14 mouse cellular contexts compared by ENCODE assay signal in genomic region chr1:56671241-56671945, GRCm38 (mm10). TPM values are rescaled to one million over a fixed set of nuclear protein-coding genes. Genes with fewer than 3 reads are reported as not detected.
A peak's percentile ranks its signal among the peaks of the same experiment; 100 is the strongest.
DNase-seq lines count a peak whose midpoint lies in the region; ATAC-seq lines count a peak whose summit lies in the region.
"Had no signal": no experiment of that assay in that cellular context is flagged by ENCODE, and none has a peak within 500 bp of the region (broad histone marks: within the 10 kb centered on the region; RNA-seq: fewer than 3 reads in every experiment).

No protein-coding gene starts in this region.

- 37% methylated on average over 8 of the region's 8 CpGs for WGBS in midbrain, embryonic 14.5 days
- WGBS in midbrain, embryonic 11.5 days = 46% methylated on average over 8 of the region's 8 CpGs
- 17% methylated on average over 8 of the region's 8 CpGs for WGBS in forebrain, embryonic 16.5 days

- H3K27me3 ChIP-seq in midbrain, embryonic 14.5 days (ENCODE audit: control insufficient read depth, insufficient read depth, low read length) = 0 out of 2 replicates have a peak, but pooled peaks cover 3% of the 10 kb centered on the region
- no peaks in the 10 kb centered on the region for H3K27me3 ChIP-seq in midbrain, embryonic 11.5 days (ENCODE audit: control insufficient read depth, insufficient read depth, low read length)
- H3K27me3 ChIP-seq in forebrain, embryonic 16.5 days (replicated peaks; ENCODE audit: control insufficient read depth, insufficient read depth, low read length) = no peaks in the 10 kb centered on the region
- H3K27me3 ChIP-seq: hindbrain, embryonic 15.5 days; liver, embryonic 12.5 days had no signal

- peak; percentile 8 for DNase-seq in embryo, embryonic 11 days
- no peak for DNase-seq in embryo, embryonic 9.5 days (ENCODE audit: extremely low spot score)
- DNase-seq in midbrain, embryonic 14.5 days = peak; percentile 19
- no peak for DNase-seq in midbrain, embryonic 11.5 days (ENCODE audit: low spot score, missing footprints)
- peak; percentile 22 to 47 for DNase-seq in kidney, postnatal 4 days
- no peak for DNase-seq in right cerebral cortex, postnatal 36 days (ENCODE audit: low spot score in 2 of 2)
- no peak for DNase-seq in frontal cortex, postnatal 14 days (ENCODE audit: low spot score in 2 of 2)
- DNase-seq: B cell, adult 2 months had no signal

- H3K4me3 ChIP-seq in midbrain, embryonic 14.5 days (replicated peaks; ENCODE audit: low read depth, low read length) = no peak overlapping the region
- H3K4me3 ChIP-seq in midbrain, embryonic 11.5 days (ENCODE audit: low read depth, low read length) = no peak overlapping the region
- H3K4me3 ChIP-seq in forebrain, embryonic 16.5 days (replicated peaks; ENCODE audit: low read length) = no peak overlapping the region
- H3K4me3 ChIP-seq: hindbrain, embryonic 15.5 days; liver, embryonic 12.5 days had no signal

- H3K9me3 ChIP-seq in midbrain, embryonic 14.5 days (ENCODE audit: control insufficient read depth, low read length) = no peaks in the 10 kb centered on the region
- H3K9me3 ChIP-seq in midbrain, embryonic 11.5 days (ENCODE audit: control insufficient read depth, low read length) = no peaks in the 10 kb centered on the region
- H3K9me3 ChIP-seq in forebrain, embryonic 16.5 days (ENCODE audit: control insufficient read depth, low read length) = no peaks in the 10 kb centered on the region
- H3K9me3 ChIP-seq: hindbrain, embryonic 15.5 days; liver, embryonic 12.5 days had no signal

- no peak overlapping the region for H3K4me2 ChIP-seq in midbrain, embryonic 14.5 days (ENCODE audit: low read length)
- H3K4me2 ChIP-seq in midbrain, embryonic 11.5 days = no peak overlapping the region
- no peak overlapping the region for H3K4me2 ChIP-seq in forebrain, embryonic 16.5 days (ENCODE audit: low read length)
- H3K4me2 ChIP-seq: hindbrain, embryonic 15.5 days; liver, embryonic 12.5 days had no signal

- H3K36me3 ChIP-seq in midbrain, embryonic 14.5 days (ENCODE audit: control insufficient read depth, insufficient read depth, low read length) = no peaks in the 10 kb centered on the region
- H3K36me3 ChIP-seq in midbrain, embryonic 11.5 days (ENCODE audit: control insufficient read depth, insufficient read depth, low read length) = no peaks in the 10 kb centered on the region
- H3K36me3 ChIP-seq in forebrain, embryonic 16.5 days (ENCODE audit: control insufficient read depth, insufficient read depth) = no peaks in the 10 kb centered on the region
- H3K36me3 ChIP-seq: hindbrain, embryonic 15.5 days; liver, embryonic 12.5 days had no signal

- H3K4me1 ChIP-seq in midbrain, embryonic 14.5 days (ENCODE audit: control insufficient read depth, insufficient read depth, low read length) = no peaks in the 10 kb centered on the region
- H3K4me1 ChIP-seq in midbrain, embryonic 11.5 days (ENCODE audit: control insufficient read depth, insufficient read depth, low read length) = no peaks in the 10 kb centered on the region
- peaks cover 2% of the 10 kb centered on the region; the same call in 1 of the 2 replicates for H3K4me1 ChIP-seq in forebrain, embryonic 16.5 days (replicated peaks; ENCODE audit: control insufficient read depth, insufficient read depth, low read length)
- H3K4me1 ChIP-seq: hindbrain, embryonic 15.5 days; liver, embryonic 12.5 days had no signal

- no peak overlapping the region for H3K9ac ChIP-seq in midbrain, embryonic 14.5 days (replicated peaks; ENCODE audit: low read length)
- no peak overlapping the region for H3K9ac ChIP-seq in midbrain, embryonic 11.5 days (ENCODE audit: low read length)
- H3K9ac ChIP-seq in forebrain, embryonic 16.5 days (replicated peaks; ENCODE audit: low read depth, low read length) = no peak overlapping the region
- H3K9ac ChIP-seq: hindbrain, embryonic 15.5 days; liver, embryonic 12.5 days had no signal

- no peak overlapping the region for H3K27ac ChIP-seq in midbrain, embryonic 14.5 days (replicated peaks; ENCODE audit: low read depth, low read length)
- no peak overlapping the region for H3K27ac ChIP-seq in midbrain, embryonic 11.5 days (ENCODE audit: low read depth, low read length)
- H3K27ac ChIP-seq in forebrain, embryonic 16.5 days (ENCODE audit: low read length) = no peak overlapping the region
- H3K27ac ChIP-seq: hindbrain, embryonic 15.5 days; liver, embryonic 12.5 days had no signal

- ATAC-seq in midbrain, embryonic 14.5 days (ENCODE audit: low FRiP score, low TSS enrichment) = no peak
- ATAC-seq in midbrain, embryonic 11.5 days (ENCODE audit: low FRiP score) = no peak
- 0 out of 2 replicates have a peak, but pooled peaks have one; percentile 31 for ATAC-seq in forebrain, embryonic 16.5 days
- ATAC-seq: liver, embryonic 12.5 days; Patski had no signal

RNA-seq across cellular contexts. Expression of gene Hsfy2, which starts 34.2 kb away (rescaled TPM):
- not detected in 2 replicates for polyA plus RNA-seq in midbrain, embryonic 14.5 days (2014; fragmentation: Nextera tagmentation; extraction: Ambion mirVana)
- not detected in 2 replicates for polyA plus RNA-seq in midbrain, embryonic 11.5 days (2014; fragmentation: Nextera tagmentation; extraction: Ambion mirVana)
- not detected in 2 replicates for polyA plus RNA-seq in forebrain, embryonic 16.5 days (2015; fragmentation: Nextera tagmentation; extraction: Ambion mirVana)
- polyA plus RNA-seq: heart, embryonic 14.5 days; hindbrain, embryonic 15.5 days; liver, embryonic 12.5 days; lung, embryonic 16.5 days; Patski had no signal

Comparison
In these comparisons a context has a peak if more than half of its experiments do, and no peak if none do; other contexts are left out.
1. DNase-seq: peak in embryo, embryonic 11 days (single experiment), midbrain, embryonic 14.5 days (single experiment) and kidney, postnatal 4 days (2 of 2); none in embryo, embryonic 9.5 days (single experiment), midbrain, embryonic 11.5 days (single experiment), right cerebral cortex, postnatal 36 days (0 of 2) and frontal cortex, postnatal 14 days (0 of 2).